Mouse (Mus musculus) neural tube, embryonic 12.5 days (tissue): ENCODE results near the gene Map3k21. TPM values are rescaled to one million over a fixed set of nuclear protein-coding genes. Genes with fewer than 3 reads are reported as not detected.
A peak's percentile ranks its signal among the peaks of the same experiment; 100 is the strongest.

Experiments
- ATAC-seq: fragments of 200-750 bp; cut with Nextera tagmentation; 2 replicates; pipeline ENCODE4 v1.8.0; 2017; ENCODE audit warnings: low read depth, mild to moderate bottlenecking, moderate TSS enrichment, moderate library complexity; ENCODE audit not compliant: low FRiP score
- H3K27ac ChIP-seq: fragments of 300-500 bp; sonication (generic); 2 replicates; pipeline ENCODE4 v1.5.1; 2016
- H3K27me3 ChIP-seq: fragments of 300-500 bp; sonication (generic); replicated peaks from 2 replicates; pipeline ENCODE4 v1.6.1; 2016; ENCODE audit warnings: mild to moderate bottlenecking
- H3K36me3 ChIP-seq: fragments of 300-500 bp; sonication (generic); 2 replicates; pipeline ENCODE4 v1.6.1; 2016; ENCODE audit warnings: mild to moderate bottlenecking
- H3K4me1 ChIP-seq: fragments of 300-500 bp; sonication (generic); 2 replicates; pipeline ENCODE4 v1.6.1; 2016
- H3K4me2 ChIP-seq: fragments of 300-500 bp; sonication (generic); replicated peaks from 2 replicates; pipeline ENCODE4 v1.6.1; 2016; ENCODE audit warnings: mild to moderate bottlenecking
- H3K4me3 ChIP-seq: fragments of 300-500 bp; sonication (generic); 2 replicates; pipeline ENCODE4 v1.5.1; 2016
- H3K9ac ChIP-seq: fragments of 300-500 bp; sonication (generic); 2 replicates; pipeline ENCODE4 v1.6.1; 2016; ENCODE audit warnings: mild to moderate bottlenecking
- H3K9me3 ChIP-seq: fragments of 300-500 bp; sonication (generic); 2 replicates; pipeline ENCODE4 v1.6.1; 2016; ENCODE audit warnings: mild to moderate bottlenecking
- WGBS: fragments of 180-500 bp; shearing (Covaris S2); methylation state at CpG from one replicate; pipeline ENCODE4 v1.1.7; 2016; 5-methylcytosine and 5-hydroxymethylcytosine counted together
- polyA plus RNA-seq: library from polyadenylated mRNA; unstranded; fragments of >200 nt; fragmentation: Nextera tagmentation; extraction: Ambion mirVana; gene quantifications from 2 replicates; pipeline ENCODE4 v1.2.1, GENCODE M21; 2016

Map3k21 gene
- polyA plus RNA-seq, 1 experiment from 2014 or later, result 0.15 TPM

- no peak for ATAC-seq
- Histone ChIP-seq H3K9me3 (peaks cover 5% of the 10 kb centered on the region; the same call in 1 of the 2 replicates), H3K27me3 (no peaks in the 10 kb centered on the region; the same call in 1 of the 2 replicates), H3K4me1 (no peaks in the 10 kb centered on the region), H3K4me2 (no peak overlapping the region), H3K27ac (no peak overlapping the region), H3K36me3 (no peaks in the 10 kb centered on the region), H3K9ac (no peak overlapping the region), H3K4me3 (no peak overlapping the region)
- 17% methylated on average over 11 of the region's 11 CpGs for WGBS
Measured at GRCm38 (mm10) chr8:125955671-125956070, 45.4 kb downstream of the Map3k21 start.

DNA sequence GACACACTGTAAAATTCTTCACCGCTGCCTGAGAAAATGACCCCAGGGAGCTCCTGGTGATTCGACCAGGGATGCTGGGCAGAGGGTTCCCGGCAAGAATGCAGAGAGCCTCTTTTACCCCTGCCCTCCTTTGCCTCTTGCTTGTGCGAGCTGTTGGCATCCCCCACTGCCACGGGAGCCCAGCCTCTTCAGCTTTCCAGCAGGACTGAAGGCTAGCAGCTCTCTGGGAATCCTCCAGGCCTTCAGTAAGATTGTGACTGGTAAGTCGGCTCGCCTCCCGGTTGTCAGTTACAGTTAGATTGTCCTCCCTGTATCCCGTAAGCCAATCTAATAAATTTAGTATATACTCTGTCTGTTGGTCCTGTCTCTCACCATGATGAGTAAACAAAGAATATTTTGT lies 46.5 kb downstream of the Map3k21 start:
- Histone ChIP-seq H3K27me3 (no peaks in the 10 kb centered on the region), H3K9me3 (peaks cover 12% of the 10 kb centered on the region; the same call in 1 of the 2 replicates), H3K4me2 (no peak overlapping the region), H3K9ac (no peak overlapping the region), H3K4me1 (no peaks in the 10 kb centered on the region), H3K4me3 (no peak overlapping the region), H3K27ac (no peak overlapping the region), H3K36me3 (no peaks in the 10 kb centered on the region)
- no peak for ATAC-seq
- WGBS, result 82% methylated on average over 9 of the region's 9 CpGs

- H3K9me3 ChIP-seq, result peaks cover 12% of the 10 kb centered on the region; the same call in 1 of the 2 replicates
- no peak overlapping the region for H3K4me3 ChIP-seq
- H3K4me1 ChIP-seq, result no peaks in the 10 kb centered on the region
- no peak overlapping the region for H3K4me2 ChIP-seq
- no peak overlapping the region for H3K27ac ChIP-seq
- no peaks in the 10 kb centered on the region for H3K27me3 ChIP-seq
- WGBS, result 69% methylated on average over 13 of the region's 13 CpGs
- H3K36me3 ChIP-seq, result no peaks in the 10 kb centered on the region
- no peak overlapping the region for H3K9ac ChIP-seq
- ATAC-seq, result no peak
Measured at GRCm38 (mm10) chr8:125957226-125957993, 47.2 kb downstream of the Map3k21 start.

- Histone ChIP-seq H3K9me3 (peaks cover 12% of the 10 kb centered on the region; the same call in 1 of the 2 replicates), H3K9ac (no peak overlapping the region), H3K4me3 (no peak overlapping the region), H3K4me1 (no peaks in the 10 kb centered on the region), H3K27me3 (no peaks in the 10 kb centered on the region), H3K36me3 (no peaks in the 10 kb centered on the region), H3K4me2 (no peak overlapping the region), H3K27ac (no peak overlapping the region)
- no peak for ATAC-seq
- WGBS, result 79% methylated on average over 1 of the region's 1 CpGs
Measured at GRCm38 (mm10) chr8:125957994-125958368, 47.7 kb downstream of the Map3k21 start.

DNA sequence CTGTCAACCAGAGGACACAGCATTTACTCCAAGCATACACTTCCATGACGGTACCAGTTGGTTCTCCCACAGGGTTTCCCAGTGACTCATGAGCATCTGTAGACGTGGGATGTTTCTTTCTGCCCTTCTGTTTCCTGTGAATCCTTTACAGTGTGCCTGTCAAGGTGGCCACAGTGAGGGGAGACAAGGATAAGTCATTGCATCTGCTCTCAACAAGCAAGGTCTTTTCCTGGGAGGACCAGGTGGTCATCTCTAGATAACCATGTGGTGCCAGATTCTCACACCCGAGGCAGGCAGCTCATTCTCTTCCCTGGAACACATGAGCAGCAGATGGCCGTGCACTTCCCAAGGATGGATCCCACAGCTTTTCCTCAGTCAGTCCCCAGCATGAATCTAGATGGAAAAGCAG lies 49.1 kb downstream of the Map3k21 start:
- Histone ChIP-seq H3K27me3 (no peaks in the 10 kb centered on the region), H3K9ac (no peak overlapping the region), H3K4me2 (no peak overlapping the region), H3K27ac (no peak overlapping the region), H3K4me1 (peaks cover 7% of the 10 kb centered on the region; the same call in 1 of the 2 replicates), H3K9me3 (peaks cover 12% of the 10 kb centered on the region; the same call in 1 of the 2 replicates), H3K36me3 (no peaks in the 10 kb centered on the region), H3K4me3 (no peak overlapping the region)
- no peak for ATAC-seq
- 65% methylated on average over 4 of the region's 4 CpGs for WGBS

DNA sequence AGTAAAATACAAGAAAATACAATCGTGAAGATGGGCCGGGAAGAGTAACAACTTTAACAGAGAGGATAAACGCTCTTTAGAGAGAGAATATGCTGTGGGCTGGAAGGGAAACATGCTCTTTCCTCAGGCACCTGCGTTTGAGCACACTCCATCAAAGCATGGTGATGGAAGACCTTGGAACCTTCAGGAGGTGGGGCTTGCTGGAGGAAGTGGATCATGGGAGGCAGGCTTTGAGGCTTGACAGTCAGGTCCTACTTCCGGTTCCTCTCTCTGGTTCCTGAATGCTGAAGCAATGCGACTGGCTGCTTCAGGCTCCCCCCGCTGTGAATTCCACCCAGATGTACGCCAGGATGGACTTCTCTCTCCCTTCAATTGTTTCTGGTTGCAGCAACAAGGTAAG lies 49.8 kb downstream of the Map3k21 start:
- Histone ChIP-seq H3K27me3 (no peaks in the 10 kb centered on the region), H3K4me1 (peaks cover 8% of the 10 kb centered on the region; the same call in 1 of the 2 replicates), H3K9ac (no peak overlapping the region), H3K27ac (no peak overlapping the region), H3K36me3 (no peaks in the 10 kb centered on the region), H3K9me3 (peaks cover 12% of the 10 kb centered on the region; the same call in 1 of the 2 replicates), H3K4me2 (no peak overlapping the region), H3K4me3 (no peak overlapping the region)
- WGBS, result 90% methylated on average over 8 of the region's 8 CpGs
- no peak for ATAC-seq

GRCm38 (mm10) chr8:125961790-125962189 lies 51.5 kb downstream of the Map3k21 start:
- 82% methylated on average over 6 of the region's 6 CpGs for WGBS

GRCm38 (mm10) chr8:125963807-125964211 lies 53.6 kb downstream of the Map3k21 start:
- ATAC-seq, result no peak
- peaks cover 12% of the 10 kb centered on the region; the same call in 1 of the 2 replicates for H3K9me3 ChIP-seq
- H3K36me3 ChIP-seq, result no peaks in the 10 kb centered on the region
- peak overlapping the region; percentile 44 for H3K4me2 ChIP-seq
- no peak overlapping the region for H3K9ac ChIP-seq
- H3K27ac ChIP-seq, result no peak overlapping the region
- peaks cover 8% of the 10 kb centered on the region; the same call in 1 of the 2 replicates for H3K4me1 ChIP-seq
- WGBS, result 6% methylated on average over 11 of the region's 11 CpGs
- H3K27me3 ChIP-seq, result no peaks in the 10 kb centered on the region
- H3K4me3 ChIP-seq, result no peak overlapping the region

More at GRCm38 (mm10) chr8:125961790-125962189, 51.5 kb downstream of the Map3k21 start:
- no peak overlapping the region for H3K9ac ChIP-seq
- H3K36me3 ChIP-seq, result no peaks in the 10 kb centered on the region
- H3K9me3 ChIP-seq, result peaks cover 12% of the 10 kb centered on the region; the same call in 1 of the 2 replicates
- no peak for ATAC-seq
- H3K4me1 ChIP-seq, result peaks cover 8% of the 10 kb centered on the region; the same call in 1 of the 2 replicates
- no peak overlapping the region for H3K4me2 ChIP-seq
- no peaks in the 10 kb centered on the region for H3K27me3 ChIP-seq
- no peak overlapping the region for H3K27ac ChIP-seq
- no peak overlapping the region for H3K4me3 ChIP-seq

GRCm38 (mm10) chr8:125971336-125971735 lies 61.1 kb downstream of the Map3k21 start:
- H3K9ac ChIP-seq, result no peak overlapping the region
- no peaks in the 10 kb centered on the region for H3K27me3 ChIP-seq
- no peak for ATAC-seq
- H3K36me3 ChIP-seq, result no peaks in the 10 kb centered on the region
- WGBS, result 65% methylated on average over 3 of the region's 3 CpGs
- no peaks in the 10 kb centered on the region for H3K4me1 ChIP-seq
- no peaks in the 10 kb centered on the region for H3K9me3 ChIP-seq
- H3K27ac ChIP-seq, result no peak overlapping the region
- H3K4me2 ChIP-seq, result no peak overlapping the region
- no peak overlapping the region for H3K4me3 ChIP-seq

- no peaks in the 10 kb centered on the region for H3K27me3 ChIP-seq
- H3K9me3 ChIP-seq, result no peaks in the 10 kb centered on the region
- H3K4me3 ChIP-seq, result no peak overlapping the region
- H3K4me1 ChIP-seq, result no peaks in the 10 kb centered on the region
- H3K9ac ChIP-seq, result no peak overlapping the region
- no peak for ATAC-seq
- H3K36me3 ChIP-seq, result no peaks in the 10 kb centered on the region
- H3K4me2 ChIP-seq, result no peak overlapping the region
- 85% methylated on average over 4 of the region's 4 CpGs for WGBS
- H3K27ac ChIP-seq, result no peak overlapping the region
Measured at GRCm38 (mm10) chr8:125975981-125976380, 65.7 kb downstream of the Map3k21 start.

DNA sequence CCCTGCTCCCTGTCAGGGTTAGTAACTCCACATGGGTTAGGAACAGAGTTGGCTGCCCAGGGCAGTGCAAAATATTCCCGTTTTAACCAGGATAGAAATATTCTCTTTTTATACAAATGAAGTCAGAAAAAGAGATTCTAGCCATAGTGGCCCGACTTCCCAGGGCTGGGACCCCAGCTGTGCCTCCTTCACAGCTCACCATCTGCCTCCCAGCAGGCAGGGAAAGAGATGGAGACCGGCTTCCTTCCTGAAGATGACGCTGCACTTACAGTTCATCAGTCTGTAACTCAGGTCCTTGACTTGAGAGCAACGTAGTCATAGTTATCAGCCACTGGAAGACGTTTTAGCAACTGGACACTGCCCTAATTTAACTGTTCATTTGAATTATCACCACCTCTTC lies 70.6 kb downstream of the Map3k21 start:
- no peak overlapping the region for H3K27ac ChIP-seq
- no peak overlapping the region for H3K9ac ChIP-seq
- H3K4me3 ChIP-seq, result no peak overlapping the region
- no peak overlapping the region for H3K4me2 ChIP-seq
- no peak for ATAC-seq
- whole genome bisulfite sequencing, result 39% methylated on average over 6 of the region's 6 CpGs
- no peaks in the 10 kb centered on the region for H3K4me1 ChIP-seq
- H3K27me3 ChIP-seq, result no peaks in the 10 kb centered on the region
- no peaks in the 10 kb centered on the region for H3K9me3 ChIP-seq
- no peaks in the 10 kb centered on the region for H3K36me3 ChIP-seq

GRCm38 (mm10) chr8:125983515-125983914 lies 73.3 kb downstream of the Map3k21 start:
- Histone ChIP-seq H3K9ac (no peak overlapping the region), H3K4me3 (no peak overlapping the region), H3K27me3 (no peaks in the 10 kb centered on the region), H3K36me3 (no peaks in the 10 kb centered on the region), H3K4me1 (peaks cover 4% of the 10 kb centered on the region; the same call in 1 of the 2 replicates), H3K27ac (no peak overlapping the region), H3K4me2 (no peak overlapping the region), H3K9me3 (no peaks in the 10 kb centered on the region)
- 78% methylated on average over 3 of the region's 3 CpGs for WGBS
- ATAC-seq, result no peak
